Mouse (Mus musculus) layer of hippocampus, adult 8-10 months (tissue): ENCODE measurements around the gene Rassf10. TPM values are rescaled to one million over a fixed set of nuclear protein-coding genes. Genes with fewer than 3 reads are reported as not detected.
"Not testable (repeated sequence)": the region's sequence is repeated elsewhere in the genome, so short reads cannot be mapped to it uniquely, and the experiment has no call there.

ENCODE experiments used
- DNase-seq, 2 experiments: peaks; one replicate each; pipeline ENCODE4 v3.0.0; 2022; ENCODE audit warnings: low spot score in 2 of 2
- total RNA-seq, 4 experiments: library from RNA; stranded (reverse); gene quantifications; 2 replicates each; pipeline ENCODE4 v1.2.4; 2022

Rassf10 gene
- under 1 TPM; 0.47 to 0.86 (median 0.71) TPM for total RNA-seq

DNA sequence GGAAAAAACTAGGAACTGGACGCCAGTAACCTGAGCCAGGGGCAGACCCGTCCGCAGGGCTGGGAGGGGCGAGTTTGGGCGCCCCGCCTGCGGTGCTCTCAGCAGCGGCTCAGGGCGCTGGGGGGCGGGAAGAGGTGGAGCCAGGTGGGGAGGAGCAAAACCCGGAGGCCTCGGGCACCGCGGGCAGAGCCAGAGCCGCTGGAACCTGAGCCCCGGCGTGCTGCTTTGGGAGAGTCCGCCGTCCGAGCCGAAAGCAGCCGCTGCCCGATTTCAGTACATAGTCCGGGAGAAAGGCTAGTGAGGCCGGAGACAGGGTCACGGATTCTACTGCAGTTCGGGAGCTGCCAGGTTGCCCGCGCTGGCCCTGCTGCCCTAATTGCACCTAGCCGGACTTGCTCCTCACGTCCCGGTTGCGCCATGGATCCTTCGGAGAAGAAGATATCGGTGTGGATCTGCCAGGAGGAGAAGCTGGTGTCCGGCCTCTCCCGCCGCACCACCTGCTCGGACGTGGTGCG lies at the start of gene Rassf10:
Rassf10 (plus strand) TSS at position 186 of the 515 bp plus-strand sequence.
- no peak for DNase-seq

DNA sequence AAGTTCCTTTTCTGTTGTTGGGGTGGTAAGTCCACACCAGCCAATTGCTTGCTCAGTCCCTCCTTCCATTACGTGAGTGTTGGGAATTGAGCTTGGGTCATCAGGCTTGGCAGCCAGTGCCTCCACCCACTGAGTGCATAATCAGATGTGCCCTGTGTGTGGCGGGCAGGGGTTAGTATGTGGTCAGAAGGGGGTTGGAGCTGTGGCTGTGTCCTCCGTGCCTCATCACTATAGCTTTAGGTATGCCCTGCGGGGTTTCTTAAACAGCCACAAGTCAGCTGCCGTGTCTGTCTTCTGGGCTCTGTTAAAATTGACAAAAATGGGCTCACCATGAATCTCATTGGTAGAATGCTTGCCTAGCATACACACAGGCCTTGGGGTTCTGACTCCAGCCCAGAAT lies 46.9 kb upstream of the Rassf10 start:
- no peak for DNase-seq

DNA sequence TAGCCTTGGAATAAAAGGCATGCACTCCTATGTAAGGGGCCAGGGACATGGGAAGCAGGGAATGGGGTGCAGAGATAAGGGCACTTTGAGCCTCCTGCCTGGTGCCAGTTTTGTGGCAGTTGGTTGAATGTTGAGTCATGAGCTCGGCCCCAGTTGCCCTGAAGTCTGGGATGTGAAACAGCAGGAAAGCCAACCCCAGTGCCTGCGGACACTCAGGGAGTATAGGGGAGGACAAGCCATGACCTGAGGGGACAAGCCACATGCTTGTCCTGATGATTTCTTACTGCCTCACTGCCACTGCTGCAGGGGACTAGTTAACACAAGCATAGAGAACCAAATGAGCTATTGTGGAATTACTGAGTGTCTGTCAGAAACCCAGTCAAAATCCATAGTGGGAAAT lies 46.3 kb upstream of the Rassf10 start:
- no peak for DNase-seq

DNA sequence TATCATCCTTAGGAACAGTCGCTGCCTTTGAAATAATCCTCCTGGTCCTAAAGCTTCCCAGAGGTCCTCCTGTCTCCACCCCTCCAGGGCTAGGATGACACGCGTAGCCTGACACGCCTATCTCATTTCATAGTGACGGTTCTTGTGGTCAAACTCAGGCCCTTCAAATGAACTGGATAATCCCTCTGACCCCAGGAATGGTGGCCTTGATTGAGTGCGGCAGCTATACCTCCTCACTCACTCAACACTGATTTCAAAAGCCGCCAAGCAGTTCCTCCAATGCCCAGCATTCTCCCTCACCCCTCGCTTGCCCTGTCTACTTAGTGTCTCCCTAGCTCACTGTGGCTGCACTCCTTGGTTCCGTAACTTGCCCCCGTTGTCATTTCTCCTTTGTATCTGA lies 44.6 kb upstream of the Rassf10 start:
- DNase-seq, result no peak

DNA sequence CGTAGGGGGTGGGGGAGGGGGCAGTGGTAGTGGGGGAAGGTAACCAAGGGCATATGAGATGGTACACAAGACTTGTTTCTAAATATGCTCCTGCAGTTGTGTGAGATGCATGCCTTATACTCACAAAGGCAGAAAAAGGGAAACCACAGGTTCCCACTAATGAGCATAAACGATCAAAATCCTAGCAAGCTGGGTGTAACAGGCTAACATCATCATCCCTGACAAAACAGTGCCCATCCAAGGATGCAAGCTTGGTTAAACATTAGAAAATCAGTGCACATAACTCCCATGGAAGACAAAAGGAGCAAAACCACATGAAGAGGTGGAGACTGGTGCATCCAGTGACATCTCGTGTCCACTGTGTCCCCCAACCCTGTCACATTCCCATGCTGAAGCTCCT lies 40.8 kb upstream of the Rassf10 start:
- no peak for DNase-seq

DNA sequence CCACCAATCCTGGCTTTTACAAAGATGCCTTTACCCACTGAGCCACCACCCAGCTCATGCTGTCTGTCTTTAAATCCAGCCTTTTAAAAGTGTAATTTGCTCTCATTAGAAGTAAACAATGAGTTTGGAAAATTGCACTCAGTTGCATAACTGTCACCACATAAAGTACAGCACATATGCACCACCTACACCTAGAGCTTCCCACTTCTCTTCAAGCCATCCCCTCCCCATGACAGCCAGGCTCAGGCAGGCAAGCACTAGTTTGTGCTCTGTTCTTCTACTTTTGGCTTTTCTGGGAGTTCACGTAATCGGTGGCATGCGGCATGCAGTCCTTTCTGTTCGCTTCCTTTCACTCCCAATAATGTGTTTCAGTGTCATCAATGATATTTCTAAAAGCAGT lies 38.2 kb upstream of the Rassf10 start:
- DNase-seq, result peak; percentile 44 to 49

DNA sequence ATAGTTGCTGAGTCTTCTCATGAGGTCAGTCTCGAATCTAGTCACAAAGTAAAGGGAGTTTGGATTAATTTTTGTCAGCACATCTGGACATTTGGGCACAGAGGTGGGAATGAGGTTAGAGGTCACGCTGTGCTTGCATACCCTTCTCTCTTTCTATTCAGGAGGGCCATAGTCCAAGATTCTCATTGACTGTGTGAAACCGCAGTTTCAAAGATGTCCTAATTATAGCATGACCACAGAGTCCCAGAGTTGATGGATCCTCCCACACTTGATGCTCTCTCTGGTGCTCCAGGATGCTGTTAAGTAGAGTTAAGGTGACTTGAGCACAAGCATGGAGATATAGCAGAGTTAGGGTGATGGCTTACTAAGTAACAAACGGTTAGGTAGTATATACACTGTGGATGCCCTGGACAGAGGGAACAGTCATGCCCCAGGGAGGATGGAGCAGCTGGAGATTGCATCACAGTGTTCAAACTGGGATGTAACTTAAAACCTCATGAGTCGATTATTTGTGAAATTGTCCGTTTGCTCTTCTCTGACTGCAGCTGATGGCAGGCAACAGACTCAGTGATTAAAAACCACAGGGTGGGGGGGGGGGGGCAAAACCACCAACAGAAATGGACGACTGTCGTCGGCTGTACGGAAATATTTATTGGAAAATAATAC lies 36.0 kb upstream of the Rassf10 start:
- no peak for DNase-seq

DNA sequence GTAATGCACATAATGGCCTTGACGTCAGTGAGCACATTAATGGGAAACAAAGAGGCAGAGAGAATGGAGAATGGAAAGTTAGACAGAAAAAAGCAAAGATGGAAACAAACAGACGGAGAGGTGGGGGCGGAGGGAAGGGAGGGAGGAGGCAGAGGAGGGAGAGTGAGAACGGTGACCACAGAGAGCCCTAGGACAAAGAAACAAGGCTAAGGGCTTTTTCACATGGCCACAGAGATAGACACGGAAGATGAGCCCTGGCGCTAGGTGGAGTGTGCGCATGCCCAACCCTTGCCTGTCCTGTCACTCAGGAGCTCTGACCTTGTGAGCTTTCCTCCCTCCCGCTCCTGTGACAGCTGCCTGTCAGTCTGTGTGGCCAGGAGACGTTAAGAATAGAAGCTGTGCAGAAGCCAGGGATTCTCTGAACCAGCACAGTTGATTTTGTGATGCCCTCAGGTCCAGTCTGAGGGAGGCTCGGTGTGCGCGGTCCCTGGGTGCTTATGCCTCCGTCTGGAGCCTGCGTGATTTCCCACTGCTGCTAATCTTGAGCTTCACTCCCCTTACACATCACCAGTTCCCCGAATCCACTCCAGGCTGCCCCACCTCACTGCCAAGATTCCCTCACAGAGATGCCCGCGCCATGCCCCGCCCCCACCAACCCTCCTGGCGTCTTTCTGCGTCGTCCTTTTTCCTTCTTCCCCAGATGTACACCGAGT lies 35.3 kb upstream of the Rassf10 start:
- DNase-seq, result no peak

DNA sequence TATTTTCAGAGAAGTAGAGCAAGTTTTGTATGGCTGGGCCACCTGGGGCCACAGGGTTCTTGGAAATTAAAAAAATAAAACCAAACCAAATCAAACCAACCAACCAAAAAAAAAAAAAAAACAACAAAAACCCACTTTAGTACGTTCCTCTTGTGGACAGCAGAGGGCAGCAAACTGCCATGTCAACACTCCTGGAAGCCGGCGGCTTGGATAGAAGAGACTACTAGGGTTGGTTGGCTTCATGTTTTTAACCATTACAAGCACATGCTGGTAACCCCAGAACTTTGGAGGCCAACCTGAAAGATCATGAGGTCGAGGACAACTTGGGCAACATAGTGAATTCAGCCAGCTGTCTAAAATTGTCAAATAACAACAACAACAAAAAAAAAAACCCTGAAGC lies 33.9 kb upstream of the Rassf10 start:
- DNase-seq, result peak in 1 of 2 experiments; percentile 48

DNA sequence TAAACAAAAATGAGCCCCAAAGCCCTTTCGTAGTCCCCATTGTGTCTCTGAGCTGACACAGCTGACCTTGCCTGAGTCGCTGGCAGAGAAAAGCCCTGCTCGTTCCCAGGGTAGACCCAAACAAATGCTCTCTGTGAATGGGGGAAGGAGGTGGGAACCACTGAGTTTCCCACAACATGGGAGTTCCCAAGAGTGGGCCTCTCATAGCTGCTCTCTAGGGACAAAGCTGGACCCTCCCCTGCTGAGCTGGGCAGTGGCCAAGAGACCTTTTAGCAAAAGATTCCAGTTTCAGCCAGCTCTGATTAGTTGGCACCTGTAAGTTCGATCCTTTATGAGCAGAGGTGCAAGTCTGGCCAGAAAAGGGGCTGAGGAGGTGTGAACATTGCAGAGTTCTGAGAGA lies 31.0 kb upstream of the Rassf10 start:
- no peak for DNase-seq

DNA sequence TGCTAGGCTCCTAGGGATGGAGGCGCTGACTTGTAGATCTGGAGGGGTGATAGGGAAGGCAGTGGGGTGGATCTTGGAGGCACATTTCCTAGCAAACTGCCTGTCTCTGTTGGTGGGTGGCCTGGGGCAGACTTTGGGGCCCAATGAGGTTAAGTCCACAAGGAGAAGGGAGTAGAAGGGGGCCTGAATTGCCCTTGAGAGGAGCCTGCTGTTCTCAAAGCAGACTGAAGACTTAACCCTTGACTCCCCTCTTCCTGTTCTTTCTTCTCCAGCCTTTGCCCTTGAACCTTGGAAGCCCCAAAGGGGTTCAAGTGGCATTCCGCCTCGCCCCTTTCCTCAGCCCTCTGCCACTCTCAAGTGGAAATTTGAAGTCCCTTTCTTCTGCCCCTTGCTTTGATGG lies 30.1 kb upstream of the Rassf10 start:
- DNase-seq, result no peak

DNA sequence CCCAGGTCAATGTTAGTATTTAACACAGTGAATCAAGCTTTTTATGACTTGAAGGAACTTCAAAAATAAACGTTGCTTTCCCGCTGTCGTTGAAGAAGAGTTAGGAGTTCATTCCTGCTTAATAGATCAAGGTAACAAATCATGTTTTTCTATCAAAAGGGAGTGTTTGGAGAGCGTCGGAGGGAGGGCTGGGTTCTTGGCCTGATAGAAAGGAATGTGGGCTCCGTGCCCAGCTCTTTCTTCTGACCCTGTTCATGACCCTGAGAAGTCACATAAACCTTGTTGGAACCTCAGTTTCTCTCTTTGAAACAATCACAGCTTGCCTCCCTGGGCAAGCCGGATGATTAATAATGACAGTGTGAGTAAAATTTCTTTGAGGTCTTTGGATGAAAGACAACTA lies 23.1 kb upstream of the Rassf10 start:
- DNase-seq, result no peak

DNA sequence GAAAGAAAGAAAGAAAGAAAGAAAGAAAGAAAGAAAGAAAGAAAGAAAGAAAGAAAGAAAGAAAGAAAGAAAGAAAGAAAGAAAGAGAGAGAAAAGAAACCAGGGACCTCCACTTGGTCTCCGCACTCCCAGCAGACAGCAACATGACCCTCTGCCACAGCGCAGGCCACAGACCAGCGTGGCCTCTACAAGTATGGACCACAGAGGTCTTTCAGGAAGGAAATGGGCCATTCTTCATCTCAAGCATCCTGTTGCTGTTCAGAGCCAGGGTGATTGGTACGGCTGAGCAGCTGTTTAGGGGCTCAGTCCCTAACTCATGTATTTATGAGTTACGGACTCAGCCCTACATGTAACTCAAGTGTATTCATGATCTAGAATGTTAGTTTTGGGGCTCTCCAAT lies 17.9 kb upstream of the Rassf10 start:
- not testable (repeated sequence) for DNase-seq

DNA sequence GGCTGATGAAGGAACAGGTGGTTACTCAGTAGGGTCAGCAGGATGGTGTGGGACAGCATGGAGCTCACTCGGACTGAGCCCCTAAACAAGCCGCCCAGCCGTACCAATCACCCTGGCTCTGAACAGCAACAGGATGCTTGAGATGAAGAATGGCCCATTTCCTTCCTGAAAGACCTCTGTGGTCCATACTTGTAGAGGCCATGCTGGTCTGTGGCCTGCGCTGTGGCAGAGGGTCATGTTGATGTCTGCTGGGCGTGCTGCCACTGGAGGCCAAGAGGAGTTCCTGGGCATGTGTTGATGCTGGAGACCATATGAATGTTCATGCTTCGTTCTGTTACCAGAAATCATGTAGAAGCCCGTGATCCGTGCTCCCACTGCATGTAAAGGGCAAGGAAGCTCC lies 16.7 kb upstream of the Rassf10 start:
- DNase-seq, result no peak

DNA sequence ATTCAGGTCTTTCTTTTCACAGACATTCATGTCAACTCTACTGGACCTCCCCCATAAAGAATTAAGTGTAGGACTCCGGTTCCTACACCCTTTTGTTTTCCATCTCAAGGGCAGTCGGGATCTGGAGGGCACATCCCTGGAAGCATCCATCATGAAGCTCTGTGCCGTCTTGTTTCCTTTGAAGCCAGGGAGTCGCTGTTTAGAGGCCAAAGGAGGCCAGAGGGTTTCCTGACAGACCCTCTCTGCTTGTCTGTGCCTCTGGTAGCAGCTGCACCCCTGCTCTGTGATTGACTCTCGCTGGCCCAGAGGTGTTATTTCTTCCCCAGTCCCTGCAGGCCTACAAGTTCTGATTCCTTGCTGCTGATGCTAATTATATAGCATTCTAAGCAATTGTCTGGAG lies 14.8 kb upstream of the Rassf10 start:
- DNase-seq, result no peak

DNA sequence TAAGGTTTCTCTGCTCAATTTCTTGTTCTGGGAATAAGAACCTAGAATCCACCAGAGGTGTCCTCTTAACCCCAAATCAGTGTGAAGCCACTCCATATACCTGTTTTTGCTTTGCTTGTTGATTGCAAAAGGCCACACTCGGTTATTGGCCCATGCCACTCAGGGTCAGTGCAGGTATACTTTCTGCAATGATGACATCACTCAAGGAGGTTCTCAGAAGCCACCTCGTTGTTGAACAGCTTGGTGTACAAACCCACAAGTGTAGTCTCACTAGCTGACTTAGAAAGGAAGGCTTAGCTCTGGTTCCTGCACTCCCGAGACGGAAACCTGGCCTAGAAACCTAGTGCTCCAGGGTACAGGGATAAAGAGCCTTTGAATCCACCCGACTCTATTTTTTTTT lies 11.2 kb upstream of the Rassf10 start:
- no peak for DNase-seq

DNA sequence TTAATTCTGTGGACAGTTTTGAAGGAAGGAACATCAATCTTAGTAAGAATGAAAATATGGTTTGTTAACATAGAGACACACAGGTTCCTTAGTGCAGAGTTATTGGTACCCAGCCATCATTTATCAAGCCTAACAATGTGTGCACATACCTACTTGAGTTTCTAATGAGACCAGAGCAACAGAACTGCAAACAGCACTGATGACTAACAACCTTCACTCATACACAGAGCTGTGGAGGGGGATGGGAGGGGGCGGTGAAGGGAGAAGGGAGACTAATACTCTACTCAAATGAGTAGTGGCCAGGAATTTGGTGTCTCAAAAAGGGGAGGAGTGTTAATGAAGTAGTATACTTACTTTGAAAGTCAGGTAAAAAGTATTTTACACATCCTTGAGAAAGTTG lies 10.7 kb upstream of the Rassf10 start:
- DNase-seq, result no peak

DNA sequence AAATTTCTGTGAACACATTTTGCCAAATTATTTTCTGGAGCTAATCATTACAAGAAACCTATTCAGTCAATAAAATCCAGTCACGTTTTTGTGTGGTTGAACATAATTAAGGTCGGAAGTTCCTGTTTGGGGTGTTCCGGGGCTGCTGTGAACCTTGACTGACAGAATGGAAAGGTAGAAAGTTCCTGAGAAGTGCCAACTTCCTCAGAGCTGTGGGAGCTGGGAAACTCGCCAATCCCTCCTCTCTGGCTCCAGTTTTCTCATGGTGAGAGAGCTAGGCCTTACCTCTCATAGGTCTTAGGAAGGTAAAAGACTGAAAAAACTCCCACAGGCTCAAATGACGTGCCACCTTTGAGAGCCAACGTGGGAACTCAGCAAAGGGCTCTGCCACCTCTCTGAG lies 7.1 kb upstream of the Rassf10 start:
- DNase-seq, result no peak

DNA sequence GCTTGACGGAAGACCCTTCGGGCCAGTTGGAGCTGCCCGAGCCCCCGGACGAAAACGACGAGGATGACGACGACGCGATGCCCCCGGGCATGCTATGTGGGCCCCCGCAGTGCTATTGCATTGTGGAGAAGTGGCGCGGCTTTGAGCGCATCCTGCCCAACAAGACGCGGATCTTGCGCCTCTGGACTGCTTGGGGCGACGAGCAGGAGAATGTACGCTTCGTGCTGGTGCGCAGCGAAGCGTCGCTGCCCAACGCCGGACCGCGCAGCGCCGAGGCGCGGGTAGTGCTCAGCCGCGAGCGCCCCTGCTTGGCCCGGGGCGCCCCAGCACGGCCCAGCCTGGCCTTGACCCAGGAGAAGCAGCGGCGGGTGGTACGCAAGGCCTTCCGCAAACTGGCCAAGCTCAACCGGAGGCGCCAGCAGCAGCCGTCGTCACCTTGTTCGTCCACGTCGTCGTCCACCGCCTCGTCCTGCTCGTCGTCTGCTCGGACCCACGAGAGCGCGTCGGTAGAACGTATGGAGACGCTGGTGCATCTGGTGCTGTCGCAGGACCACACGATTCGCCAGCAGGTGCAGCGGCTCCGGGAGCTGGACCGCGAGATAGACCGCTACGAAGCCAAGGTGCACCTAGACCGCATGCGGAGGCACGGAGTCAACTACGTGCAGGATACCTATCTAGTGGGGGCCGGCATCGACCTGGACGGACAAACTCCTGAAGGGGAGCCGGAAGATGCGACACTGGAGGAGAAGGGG lies 765 bp downstream of the Rassf10 start:
- no peak for DNase-seq

DNA sequence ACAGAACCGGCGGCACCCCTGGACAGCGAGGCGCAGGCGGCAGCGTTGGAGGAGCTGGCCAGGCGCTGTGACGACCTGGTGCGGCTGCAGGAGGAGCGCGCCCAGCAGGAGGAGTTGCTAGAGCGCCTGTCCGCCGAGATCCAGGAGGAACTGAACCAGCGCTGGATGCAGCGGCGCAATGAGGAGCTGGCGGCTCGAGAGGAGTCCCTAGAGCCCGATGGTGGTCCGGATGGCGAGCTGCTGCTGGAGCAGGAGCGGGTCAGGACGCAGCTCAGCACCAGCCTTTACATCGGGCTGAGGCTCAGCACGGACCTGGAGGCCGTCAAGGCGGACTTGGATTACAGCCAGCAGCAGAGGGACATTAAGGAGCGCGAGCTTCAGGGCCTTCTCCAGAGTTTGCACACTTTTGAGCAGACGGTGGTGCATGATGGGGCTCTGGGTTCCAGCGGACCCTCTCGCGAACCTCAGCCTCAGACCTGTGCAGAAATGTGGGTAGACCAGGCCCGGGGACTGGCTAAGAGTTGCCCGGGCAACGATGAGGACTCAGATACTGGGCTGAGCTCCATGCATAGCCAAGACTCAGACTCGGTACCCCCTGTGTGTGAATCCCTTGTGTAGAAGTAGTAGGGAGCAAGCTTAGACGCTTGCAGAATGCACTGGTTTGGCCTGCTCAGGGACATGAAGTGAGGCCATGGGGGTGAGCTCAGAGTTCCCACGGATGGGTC lies 1.5 kb downstream of the Rassf10 start:
- DNase-seq, result no peak

DNA sequence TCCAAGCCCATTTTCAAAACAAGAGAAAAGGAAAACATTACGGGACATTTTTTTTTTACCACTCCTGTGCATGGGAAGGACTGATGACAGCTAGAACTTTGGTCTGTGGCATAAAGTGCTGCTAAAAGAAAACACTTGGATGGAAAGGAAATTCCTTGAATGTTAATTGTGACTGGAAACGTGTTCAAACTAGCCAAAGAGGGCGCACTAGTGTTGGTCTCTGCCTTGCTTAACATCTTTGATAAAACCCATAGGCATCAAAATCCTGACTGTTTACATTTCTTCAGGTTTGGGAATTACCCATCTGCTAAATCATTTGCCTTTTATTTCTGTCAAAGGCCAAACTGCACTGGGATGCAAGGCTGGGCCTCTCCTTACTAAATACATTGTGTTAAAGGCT lies 2.2 kb downstream of the Rassf10 start:
- DNase-seq, result no peak

DNA sequence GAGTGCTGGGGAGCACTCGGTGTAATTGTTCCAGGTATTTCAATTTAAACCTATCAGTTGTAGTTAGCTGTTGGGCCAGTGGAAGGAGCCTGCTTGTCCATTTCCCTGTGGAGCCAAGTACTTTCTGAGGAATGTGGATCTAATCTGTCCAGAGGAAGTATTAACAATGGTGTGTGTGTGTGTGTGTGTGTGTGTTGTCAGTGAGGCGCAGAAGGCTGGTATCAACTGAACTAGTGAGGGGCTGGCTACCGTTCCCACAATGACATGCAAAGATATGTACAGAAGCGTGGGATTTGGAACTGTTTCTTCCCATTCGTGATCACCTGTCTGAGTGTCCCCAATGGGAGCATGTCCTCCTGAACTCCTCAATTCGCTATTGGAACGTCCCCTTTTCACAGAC lies 3.2 kb downstream of the Rassf10 start:
- no peak for DNase-seq
